Mouse (Mus musculus) forebrain, embryonic 11.5 days (tissue): ENCODE data around the gene Irak4. TPM values are rescaled to one million over a fixed set of nuclear protein-coding genes. Genes with fewer than 3 reads are reported as not detected.

Source experiments
- ATAC-seq: fragments of 200-750 bp; cut with Nextera tagmentation; replicated peaks from 2 replicates; pipeline ENCODE4 v1.8.0; 2017; ENCODE audit warnings: moderate TSS enrichment; ENCODE audit not compliant: low FRiP score
- DNase-seq: peaks from one replicate; pipeline ENCODE4 v3.0.0-alpha.2; 2017; ENCODE audit warnings: low spot score
- H3K27ac ChIP-seq: fragments of 300-500 bp; sonication (generic); 2 replicates; pipeline ENCODE4 v1.5.1; 2014; ENCODE audit warnings: low read depth, low read length
- H3K27me3 ChIP-seq: fragments of 300-500 bp; sonication (generic); 2 replicates; pipeline ENCODE4 v1.6.1; 2014; ENCODE audit warnings: mild to moderate bottlenecking, low read length, mixed read lengths; ENCODE audit not compliant: control insufficient read depth, insufficient read depth
- H3K36me3 ChIP-seq: fragments of 300-500 bp; sonication (generic); 2 replicates; pipeline ENCODE4 v1.6.1; 2014; ENCODE audit warnings: mild to moderate bottlenecking, low read length, moderate library complexity, mixed read lengths; ENCODE audit not compliant: control insufficient read depth, insufficient read depth
- H3K4me1 ChIP-seq: fragments of 300-500 bp; sonication (generic); replicated peaks from 2 replicates; pipeline ENCODE4 v1.6.1; 2014; ENCODE audit warnings: low read length, mixed read lengths; ENCODE audit not compliant: control insufficient read depth, insufficient read depth
- H3K4me2 ChIP-seq: fragments of 300-500 bp; sonication (generic); 2 replicates; pipeline ENCODE4 v1.6.1; 2014; ENCODE audit warnings: low read depth, mild to moderate bottlenecking, low read length, moderate library complexity, mixed read lengths; ENCODE audit not compliant: severe bottlenecking
- H3K4me3 ChIP-seq: fragments of 300-500 bp; sonication (generic); 2 replicates; pipeline ENCODE4 v1.5.1; 2014; ENCODE audit warnings: low read depth, low read length
- H3K9ac ChIP-seq: fragments of 300-500 bp; sonication (generic); 2 replicates; pipeline ENCODE4 v1.6.1; 2014; ENCODE audit warnings: low read length
- H3K9me3 ChIP-seq: fragments of 300-500 bp; sonication (generic); 2 replicates; pipeline ENCODE4 v1.6.1; 2016; ENCODE audit warnings: low read length, mixed read lengths; ENCODE audit not compliant: control insufficient read depth
- WGBS: fragments of 180-500 bp; shearing (Covaris S2); extraction: QIAGEN DNeasy Blood & Tissue Kit; methylation state at CpG from one replicate; pipeline ENCODE4 v1.1.7; 2014; 5-methylcytosine and 5-hydroxymethylcytosine counted together
- polyA plus RNA-seq: library from polyadenylated mRNA; unstranded; fragments of >200 nt; fragmentation: Nextera tagmentation; extraction: Ambion mirVana; gene quantifications from 2 replicates; pipeline ENCODE4 v1.2.1, GENCODE M21; 2014

Irak4 gene
- polyA plus RNA-seq, 1 experiment from 2014 or later = 3.8 TPM

- peak overlapping the region; percentile 73 for H3K4me3 ChIP-seq
- no peaks in the 10 kb centered on the region for H3K27me3 ChIP-seq
- ATAC-seq (no peak), DNase-seq (no peak)
- no peaks in the 10 kb centered on the region for H3K4me1 ChIP-seq
- H3K9me3 ChIP-seq = no peaks in the 10 kb centered on the region
- H3K27ac ChIP-seq = no peak overlapping the region
- no peaks in the 10 kb centered on the region for H3K36me3 ChIP-seq
- H3K4me2 ChIP-seq = peak overlapping the region; percentile 73
- 43% methylated on average over 9 of the region's 9 CpGs for WGBS
- H3K9ac ChIP-seq = peak overlapping the region; percentile 68
Measured at GRCm38 (mm10) chr15:94544052-94544636, 701 bp downstream of the Irak4 start.

- 86% methylated on average over 4 of the region's 4 CpGs for WGBS
Measured at GRCm38 (mm10) chr15:94544844-94545243, 1.4 kb downstream of the Irak4 start.

GRCm38 (mm10) chr15:94553536-94553935, 10.1 kb downstream of the Irak4 start:
- DNase-seq (no peak), ATAC-seq (no peak)
- H3K4me1 ChIP-seq = no peaks in the 10 kb centered on the region
- no peak overlapping the region for H3K27ac ChIP-seq
- H3K36me3 ChIP-seq = no peaks in the 10 kb centered on the region
- H3K9ac ChIP-seq = no peak overlapping the region
- H3K4me2 ChIP-seq = no peak overlapping the region
- no peaks in the 10 kb centered on the region for H3K9me3 ChIP-seq
- no peak overlapping the region for H3K4me3 ChIP-seq
- H3K27me3 ChIP-seq = no peaks in the 10 kb centered on the region
- 93% methylated on average over 9 of the region's 9 CpGs for WGBS

More at GRCm38 (mm10) chr15:94544844-94545243, 1.4 kb downstream of the Irak4 start:
- Histone ChIP-seq H3K4me3 (no peak overlapping the region), H3K9ac (no peak overlapping the region), H3K4me2 (no peak overlapping the region), H3K36me3 (no peaks in the 10 kb centered on the region), H3K4me1 (no peaks in the 10 kb centered on the region), H3K27me3 (no peaks in the 10 kb centered on the region), H3K27ac (no peak overlapping the region), H3K9me3 (no peaks in the 10 kb centered on the region)
- no peak for DNase-seq
- ATAC-seq = no peak

DNA sequence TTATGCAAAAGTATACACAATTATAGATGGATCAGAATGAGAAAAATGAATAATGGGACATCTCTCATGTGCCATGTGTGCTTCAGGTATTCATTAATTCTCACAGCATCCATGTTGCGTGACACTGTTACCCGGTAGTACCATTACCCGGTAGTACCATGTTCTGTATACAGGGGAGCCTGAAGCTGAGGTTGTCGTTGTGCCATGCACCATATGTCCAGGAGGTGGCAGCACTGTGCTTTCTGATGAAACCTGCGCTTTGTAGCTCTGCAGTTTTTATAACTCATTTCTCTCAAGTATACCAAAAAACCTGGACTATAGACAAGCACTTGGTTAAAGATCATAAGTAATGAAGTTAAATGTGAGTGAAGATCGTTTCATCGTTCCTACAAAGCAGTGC, 14.0 kb downstream of the Irak4 start:
- Histone ChIP-seq H3K36me3 (no peaks in the 10 kb centered on the region), H3K27ac (no peak overlapping the region), H3K9ac (no peak overlapping the region), H3K9me3 (no peaks in the 10 kb centered on the region), H3K27me3 (no peaks in the 10 kb centered on the region), H3K4me2 (no peak overlapping the region), H3K4me3 (no peak overlapping the region), H3K4me1 (no peaks in the 10 kb centered on the region)
- 23% methylated on average over 7 of the region's 7 CpGs for WGBS
- ATAC-seq (peak; percentile 71), DNase-seq (peak; percentile 88)

DNA sequence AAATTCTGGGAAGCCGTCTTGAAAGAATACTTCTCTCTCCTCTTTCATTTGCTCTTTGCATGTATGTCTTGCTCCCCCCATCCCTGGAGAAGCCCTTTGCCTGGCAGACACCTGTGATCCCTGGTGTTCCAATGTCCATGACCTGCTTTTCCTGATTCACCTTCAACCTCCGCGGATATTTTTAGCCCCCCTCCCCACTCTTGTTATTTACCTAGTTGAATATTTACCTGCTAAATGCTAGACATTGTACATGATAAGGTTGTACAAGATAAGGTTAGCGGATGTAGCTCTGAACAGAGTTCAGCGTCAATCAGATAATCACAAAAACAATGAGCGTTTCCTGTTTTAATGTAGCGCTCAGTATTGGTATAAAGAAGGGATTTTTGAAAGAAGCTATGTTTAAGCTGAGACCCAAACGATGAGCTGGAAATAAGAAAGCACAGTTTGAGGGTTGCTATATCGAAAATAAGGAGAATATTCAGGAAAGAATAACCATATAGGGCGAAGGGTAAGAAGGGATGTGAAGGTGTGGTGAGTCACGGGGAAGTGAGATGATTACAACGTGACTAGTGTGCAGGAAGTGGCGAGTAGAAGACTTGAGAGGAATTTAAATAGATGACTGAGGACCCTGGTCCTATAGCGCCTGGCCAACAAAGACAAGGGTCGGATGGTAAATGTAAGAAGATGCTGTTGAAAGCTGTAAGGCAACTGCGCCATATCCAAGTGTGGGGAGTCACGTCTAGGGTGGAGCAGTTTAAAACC, 15.6 kb downstream of the Irak4 start:
- Histone ChIP-seq H3K4me3 (no peak overlapping the region), H3K27me3 (no peaks in the 10 kb centered on the region), H3K4me1 (no peaks in the 10 kb centered on the region), H3K9me3 (no peaks in the 10 kb centered on the region), H3K36me3 (no peaks in the 10 kb centered on the region), H3K4me2 (no peak overlapping the region), H3K27ac (no peak overlapping the region), H3K9ac (no peak overlapping the region)
- ATAC-seq = no peak
- 86% methylated on average over 17 of the region's 17 CpGs for WGBS
- DNase-seq = no peak

DNA sequence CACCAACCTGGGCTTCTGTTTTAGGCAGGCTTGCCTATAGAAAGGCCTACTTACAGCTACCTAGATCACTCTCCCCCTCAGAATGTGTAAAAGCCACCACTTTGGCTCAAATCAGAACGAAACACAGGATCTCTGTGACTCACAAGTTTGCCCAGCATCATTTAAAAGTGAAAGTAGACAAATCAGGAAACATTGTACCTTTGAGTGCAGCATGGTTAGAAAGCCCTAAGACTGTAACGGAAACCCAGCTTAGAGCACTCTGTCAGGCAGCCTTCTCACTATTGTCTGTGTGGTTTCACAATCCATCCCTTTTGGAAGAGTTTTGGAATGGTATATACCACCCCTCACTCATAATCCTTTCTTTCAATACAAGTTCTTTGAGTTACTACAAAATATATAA, 21.5 kb downstream of the Irak4 start:
- no peak overlapping the region for H3K27ac ChIP-seq
- no peaks in the 10 kb centered on the region for H3K27me3 ChIP-seq
- 80% methylated on average over 2 of the region's 2 CpGs for WGBS
- no peak overlapping the region for H3K9ac ChIP-seq
- H3K36me3 ChIP-seq = no peaks in the 10 kb centered on the region
- DNase-seq (no peak), ATAC-seq (no peak)
- H3K4me2 ChIP-seq = no peak overlapping the region
- no peak overlapping the region for H3K4me3 ChIP-seq
- H3K9me3 ChIP-seq = no peaks in the 10 kb centered on the region
- H3K4me1 ChIP-seq = no peaks in the 10 kb centered on the region

DNA sequence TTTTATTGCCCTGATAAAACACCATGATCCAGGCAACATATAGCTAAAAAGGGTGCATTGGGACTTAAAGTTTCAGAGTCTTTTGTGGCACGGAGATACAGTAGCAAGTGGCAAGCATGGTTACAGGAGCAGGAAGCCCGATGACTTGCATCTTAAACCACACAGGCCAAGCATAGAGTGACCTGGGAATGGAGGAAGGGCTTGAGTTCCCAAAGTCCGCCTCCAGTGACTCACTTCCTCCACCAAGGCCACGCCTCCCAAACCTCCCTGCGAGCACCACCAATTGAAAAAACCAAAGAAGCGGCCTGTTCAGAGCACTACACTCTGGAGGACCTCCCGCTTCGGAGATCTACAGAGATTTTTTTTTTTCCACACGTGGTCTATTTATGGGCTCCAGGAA, 22.4 kb downstream of the Irak4 start:
- 91% methylated on average over 9 of the region's 9 CpGs for WGBS
- Histone ChIP-seq H3K9ac (no peak overlapping the region), H3K4me3 (no peak overlapping the region), H3K4me1 (no peaks in the 10 kb centered on the region), H3K27ac (no peak overlapping the region), H3K36me3 (no peaks in the 10 kb centered on the region), H3K9me3 (no peaks in the 10 kb centered on the region), H3K4me2 (no peak overlapping the region), H3K27me3 (no peaks in the 10 kb centered on the region)
- no peak for DNase-seq
- ATAC-seq = no peak

- H3K27me3 ChIP-seq = no peaks in the 10 kb centered on the region
- H3K9ac ChIP-seq = no peak overlapping the region
- WGBS = 92% methylated on average over 10 of the region's 10 CpGs
- ATAC-seq (no peak), DNase-seq (no peak)
- H3K27ac ChIP-seq = no peak overlapping the region
- H3K36me3 ChIP-seq = no peaks in the 10 kb centered on the region
- no peaks in the 10 kb centered on the region for H3K4me1 ChIP-seq
- no peak overlapping the region for H3K4me2 ChIP-seq
- no peak overlapping the region for H3K4me3 ChIP-seq
- H3K9me3 ChIP-seq = no peaks in the 10 kb centered on the region
Measured at GRCm38 (mm10) chr15:94568496-94569182, 25.2 kb downstream of the Irak4 start.
